Mouse (Mus musculus): ENCODE results near the gene Mpv17l2. TPM values are rescaled to one million over a fixed set of nuclear protein-coding genes. Genes with fewer than 3 reads are reported as not detected.
A peak's percentile ranks its signal among the peaks of the same experiment; 100 is the strongest.

The Mpv17l2 gene
- polyA plus RNA-seq, 1 experiment from 2014 or later = 32.7 TPM

DNA sequence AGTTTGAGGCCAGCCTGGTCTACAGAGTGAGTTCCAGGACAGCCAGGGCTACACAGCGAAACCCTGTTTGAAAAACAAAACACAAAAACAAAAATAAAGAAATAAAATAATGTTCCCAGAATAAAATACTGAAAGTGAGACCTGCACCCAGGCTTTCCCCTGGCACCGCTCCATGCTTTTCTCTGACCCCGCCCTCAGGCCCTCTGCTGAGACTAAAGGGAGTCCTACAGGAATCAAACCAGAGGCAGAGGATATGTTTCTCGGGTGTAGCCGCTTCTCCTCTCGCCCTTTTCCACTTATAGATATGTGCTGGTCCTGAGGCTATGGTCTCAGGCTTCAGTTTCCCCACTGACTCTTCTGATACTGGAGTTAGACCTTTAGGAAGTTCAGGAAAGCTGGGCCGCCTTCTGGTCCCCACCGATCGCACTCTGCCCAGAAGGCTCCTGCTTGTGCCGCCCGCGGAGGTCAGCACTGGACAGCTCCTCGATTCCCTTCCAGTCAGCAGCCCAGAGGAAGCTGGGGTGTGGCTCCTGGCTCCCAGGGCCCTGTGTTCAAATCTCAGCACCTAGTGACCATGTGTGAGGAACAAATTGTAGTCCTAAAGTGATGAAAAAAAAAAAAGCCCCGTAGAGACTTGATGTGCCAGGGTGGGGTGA lies 34.8 kb downstream of the Mpv17l2 start:
- no peak overlapping the region for H3K9ac ChIP-seq

GRCm38 (mm10) chr8:70724216-70724615 lies 36.5 kb downstream of the Mpv17l2 start:
- Histone ChIP-seq H3K36me3 (no peaks in the 10 kb centered on the region), H3K27me3 (peaks cover 23% of the 10 kb centered on the region), H3K9ac (no peak overlapping the region), H3K4me2 (replicated peaks) (no peak overlapping the region), H3K9me3 (no peaks in the 10 kb centered on the region), H3K27ac (no peak overlapping the region), H3K4me3 (no peak overlapping the region), H3K4me1 (no peaks in the 10 kb centered on the region)
- WGBS = 76% methylated on average over 12 of the region's 12 CpGs
- no peak for ATAC-seq (ENCODE audit: insufficient number of reproducible peaks, insufficient read depth, low FRiP score, low TSS enrichment)

More for the DNA sequence above, 34.8 kb downstream of the Mpv17l2 start:
- no peak overlapping the region for H3K27ac ChIP-seq
- H3K4me2 ChIP-seq (replicated peaks) = no peak overlapping the region
- H3K36me3 ChIP-seq = no peaks in the 10 kb centered on the region
- ATAC-seq (ENCODE audit: insufficient number of reproducible peaks, insufficient read depth, low FRiP score, low TSS enrichment) = no peak
- 25% methylated on average over 14 of the region's 14 CpGs for WGBS
- H3K9me3 ChIP-seq = no peaks in the 10 kb centered on the region
- H3K4me1 ChIP-seq = 0 out of 2 replicates have a peak, but pooled peaks cover 6% of the 10 kb centered on the region
- H3K27me3 ChIP-seq = peaks cover 39% of the 10 kb centered on the region
- no peak overlapping the region for H3K4me3 ChIP-seq

- H3K4me2 ChIP-seq (replicated peaks) = no peak within 1 kb of the TSS
- no peaks in the 10 kb centered on the region for H3K9me3 ChIP-seq
- H3K27ac ChIP-seq = no peak within 1 kb of the TSS
- peaks cover 18% of the 10 kb centered on the region for H3K27me3 ChIP-seq
- H3K9ac ChIP-seq = no peak within 1 kb of the TSS
- H3K36me3 ChIP-seq = no peaks in the 10 kb centered on the region
- H3K4me1 ChIP-seq = no peaks in the 10 kb centered on the region
- no peak for ATAC-seq (ENCODE audit: insufficient number of reproducible peaks, insufficient read depth, low FRiP score, low TSS enrichment)
- WGBS = 57% methylated on average over 7 of the region's 7 CpGs
- no peak within 1 kb of the TSS for H3K4me3 ChIP-seq
Measured at GRCm38 (mm10) chr8:70723486-70724210, 37.1 kb downstream of the Mpv17l2 start, which contains the start of gene Pde4c. Gene Pde4c (plus strand): TSS chr8:70723720.

DNA sequence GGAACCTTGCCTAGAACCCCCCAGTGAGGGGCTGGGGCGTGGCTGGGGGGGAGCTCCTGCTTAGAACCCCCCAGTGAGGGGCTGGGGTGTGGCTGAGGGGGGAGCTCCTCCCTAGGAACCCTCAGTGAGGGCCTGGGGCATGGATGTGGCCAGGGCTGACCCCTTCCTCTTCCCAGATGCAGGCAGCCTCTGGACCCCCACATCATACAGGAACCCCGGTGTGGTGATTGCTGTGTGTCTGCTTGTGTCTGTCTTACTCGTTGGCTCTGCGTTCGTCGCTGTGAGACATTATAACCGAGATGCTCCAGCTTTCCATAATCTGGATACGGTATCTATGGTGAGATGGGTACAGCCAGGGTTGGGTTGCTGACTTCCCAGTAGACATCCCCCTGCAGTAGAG lies 39.1 kb downstream of the Mpv17l2 start:
- 86% methylated on average over 8 of the region's 8 CpGs for WGBS
- no peak overlapping the region for H3K4me3 ChIP-seq
- no peaks in the 10 kb centered on the region for H3K36me3 ChIP-seq
- H3K9ac ChIP-seq = no peak overlapping the region
- H3K27ac ChIP-seq = no peak overlapping the region
- peaks cover 4% of the 10 kb centered on the region; the same call in 1 of the 2 replicates for H3K27me3 ChIP-seq
- no peaks in the 10 kb centered on the region for H3K9me3 ChIP-seq
- no peak for ATAC-seq (ENCODE audit: insufficient number of reproducible peaks, insufficient read depth, low FRiP score, low TSS enrichment)
- H3K4me1 ChIP-seq = no peaks in the 10 kb centered on the region
- no peak overlapping the region for H3K4me2 ChIP-seq (replicated peaks)

GRCm38 (mm10) chr8:70720739-70721138 lies 40.0 kb downstream of the Mpv17l2 start:
- ATAC-seq (ENCODE audit: insufficient number of reproducible peaks, insufficient read depth, low FRiP score, low TSS enrichment) = 0 out of 2 replicates have a peak, but pooled peaks have one; percentile 8
- Histone ChIP-seq H3K4me1 (no peaks in the 10 kb centered on the region), H3K4me2 (replicated peaks) (no peak overlapping the region), H3K27ac (no peak overlapping the region), H3K9me3 (no peaks in the 10 kb centered on the region), H3K9ac (no peak overlapping the region), H3K36me3 (no peaks in the 10 kb centered on the region), H3K4me3 (no peak overlapping the region), H3K27me3 (peaks cover 3% of the 10 kb centered on the region; the same call in 1 of the 2 replicates)
- 3% methylated on average over 3 of the region's 3 CpGs for WGBS

DNA sequence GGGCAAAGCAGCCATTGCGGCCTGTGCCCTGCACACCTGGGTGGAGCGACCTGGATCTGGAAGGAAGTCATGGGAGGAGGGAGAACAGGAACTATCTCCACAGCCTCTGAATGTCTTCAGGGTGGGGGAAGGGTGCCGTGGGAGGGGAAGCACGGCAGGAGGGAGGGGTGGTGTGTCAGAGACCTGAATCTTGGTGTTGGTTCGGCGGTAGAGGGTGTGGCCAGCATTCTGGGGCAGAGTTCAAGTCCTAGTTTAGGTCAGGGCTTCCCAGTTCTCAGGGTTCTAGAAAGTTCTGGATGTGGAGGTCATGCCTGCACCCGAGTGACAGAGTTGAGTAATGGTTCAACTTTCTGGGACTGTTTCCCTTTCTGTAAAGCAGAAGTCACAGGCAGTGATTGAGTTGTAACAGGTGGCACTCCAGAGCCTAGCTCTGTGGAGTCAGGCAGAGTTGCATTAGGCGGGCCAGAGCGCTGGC lies 40.9 kb downstream of the Mpv17l2 start:
- H3K9me3 ChIP-seq = no peaks in the 10 kb centered on the region
- H3K36me3 ChIP-seq = no peaks in the 10 kb centered on the region
- 64% methylated on average over 9 of the region's 9 CpGs for WGBS
- H3K27ac ChIP-seq = no peak overlapping the region
- no peak overlapping the region for H3K4me2 ChIP-seq (replicated peaks)
- no peak for ATAC-seq (ENCODE audit: insufficient number of reproducible peaks, insufficient read depth, low FRiP score, low TSS enrichment)
- H3K27me3 ChIP-seq = peaks cover 3% of the 10 kb centered on the region; the same call in 1 of the 2 replicates
- no peaks in the 10 kb centered on the region for H3K4me1 ChIP-seq
- H3K9ac ChIP-seq = no peak overlapping the region
- no peak overlapping the region for H3K4me3 ChIP-seq

DNA sequence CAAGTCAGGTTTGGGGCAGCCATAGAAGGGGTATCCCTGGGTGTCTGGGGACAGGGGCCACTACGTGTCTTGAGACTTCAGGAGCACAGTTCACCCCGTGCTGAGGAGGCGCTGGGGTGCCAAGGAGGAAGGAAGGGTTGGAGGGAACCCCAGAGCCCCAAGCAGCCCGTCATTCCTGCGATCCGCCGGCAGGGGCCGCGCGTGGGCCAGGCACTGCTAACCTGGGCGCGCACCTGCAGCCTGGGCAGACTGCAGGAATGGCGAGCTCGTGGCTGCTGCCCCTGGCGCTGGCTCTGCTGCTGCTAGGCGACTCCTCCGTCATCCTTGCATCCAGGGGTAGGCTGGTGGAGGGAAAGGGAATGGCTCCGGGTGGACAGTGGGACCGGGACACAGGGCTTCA lies 42.4 kb downstream of the Mpv17l2 start, which contains the start of gene Gm3336:
Gm3336 (plus strand) TSS at position 247 of the 400 bp plus-strand sequence.
- H3K27me3 ChIP-seq = peaks cover 3% of the 10 kb centered on the region; the same call in 1 of the 2 replicates
- H3K4me2 ChIP-seq (replicated peaks) = no peak within 1 kb of the TSS
- H3K36me3 ChIP-seq = no peaks in the 10 kb centered on the region
- WGBS = 2% methylated on average over 19 of the region's 19 CpGs
- H3K9ac ChIP-seq = no peak within 1 kb of the TSS
- no peaks in the 10 kb centered on the region for H3K9me3 ChIP-seq
- no peaks in the 10 kb centered on the region for H3K4me1 ChIP-seq
- no peak within 1 kb of the TSS for H3K27ac ChIP-seq
- ATAC-seq (ENCODE audit: insufficient number of reproducible peaks, insufficient read depth, low FRiP score, low TSS enrichment) = no peak
- no peak within 1 kb of the TSS for H3K4me3 ChIP-seq

DNA sequence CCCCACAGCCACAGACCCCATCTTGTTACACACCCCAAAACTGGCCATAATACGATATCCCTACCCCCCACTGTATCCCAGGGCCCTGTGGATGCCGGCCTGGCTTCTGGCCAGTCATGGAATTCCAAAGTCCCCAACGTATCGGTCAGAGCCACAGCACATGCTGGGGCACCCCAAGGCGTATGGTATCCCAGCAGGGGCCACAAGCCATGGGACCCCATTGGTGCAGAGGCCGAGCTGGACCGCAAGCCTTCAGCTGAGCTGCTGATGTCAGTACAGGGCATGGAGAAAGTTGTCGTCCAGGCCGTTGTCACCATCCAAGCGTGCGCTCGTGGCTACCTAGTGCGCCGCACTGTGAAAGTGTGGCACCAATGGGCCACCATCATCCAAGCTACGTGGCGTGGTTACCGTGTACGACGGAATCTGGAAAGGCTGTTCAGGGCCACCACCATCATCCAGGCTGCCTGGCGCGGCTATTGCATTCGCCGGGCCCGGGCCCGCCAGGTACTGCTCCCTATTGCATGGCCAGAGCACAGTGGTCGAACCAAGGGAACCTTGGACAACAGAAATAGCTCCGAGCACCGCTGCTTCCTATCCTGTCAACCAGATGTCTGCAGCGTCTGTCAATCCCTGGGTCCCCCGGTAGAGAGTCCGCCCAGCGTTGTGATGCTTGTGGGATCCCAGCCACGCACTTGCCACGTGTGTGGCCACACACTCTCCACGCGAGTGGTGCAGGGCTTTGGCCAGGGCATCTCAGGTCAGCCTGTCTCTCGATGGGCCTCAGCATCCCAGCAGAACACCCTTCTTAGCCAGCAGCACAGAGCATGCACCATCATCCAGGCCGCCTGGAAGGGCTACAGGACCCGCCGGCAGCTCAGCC lies 44.0 kb downstream of the Mpv17l2 start:
- H3K9me3 ChIP-seq = no peaks in the 10 kb centered on the region
- ATAC-seq (ENCODE audit: insufficient number of reproducible peaks, insufficient read depth, low FRiP score, low TSS enrichment) = no peak
- H3K4me2 ChIP-seq (replicated peaks) = no peak overlapping the region
- H3K9ac ChIP-seq = no peak overlapping the region
- no peak overlapping the region for H3K4me3 ChIP-seq
- no peaks in the 10 kb centered on the region for H3K36me3 ChIP-seq
- WGBS = 86% methylated on average over 40 of the region's 40 CpGs
- H3K27me3 ChIP-seq = peaks cover 3% of the 10 kb centered on the region; the same call in 1 of the 2 replicates
- H3K4me1 ChIP-seq = no peaks in the 10 kb centered on the region
- no peak overlapping the region for H3K27ac ChIP-seq

GRCm38 (mm10) chr8:70715086-70715485 lies 45.7 kb downstream of the Mpv17l2 start:
- H3K9ac ChIP-seq = no peak overlapping the region
- ATAC-seq (ENCODE audit: insufficient number of reproducible peaks, insufficient read depth, low FRiP score, low TSS enrichment) = no peak
- no peaks in the 10 kb centered on the region for H3K36me3 ChIP-seq
- H3K4me3 ChIP-seq = no peak overlapping the region
- H3K4me1 ChIP-seq = no peaks in the 10 kb centered on the region
- 63% methylated on average over 2 of the region's 2 CpGs for WGBS
- H3K27ac ChIP-seq = no peak overlapping the region
- H3K27me3 ChIP-seq = peaks cover 3% of the 10 kb centered on the region; the same call in 1 of the 2 replicates
- H3K9me3 ChIP-seq = no peaks in the 10 kb centered on the region
- H3K4me2 ChIP-seq (replicated peaks) = no peak overlapping the region

GRCm38 (mm10) chr8:70713991-70714390 lies 46.8 kb downstream of the Mpv17l2 start:
- Histone ChIP-seq H3K4me2 (replicated peaks) (no peak overlapping the region), H3K4me3 (no peak overlapping the region), H3K4me1 (no peaks in the 10 kb centered on the region), H3K9me3 (no peaks in the 10 kb centered on the region), H3K9ac (no peak overlapping the region), H3K36me3 (no peaks in the 10 kb centered on the region), H3K27ac (no peak overlapping the region), H3K27me3 (peaks cover 3% of the 10 kb centered on the region; the same call in 1 of the 2 replicates)
- ATAC-seq (ENCODE audit: insufficient number of reproducible peaks, insufficient read depth, low FRiP score, low TSS enrichment) = no peak
- WGBS = 71% methylated on average over 7 of the region's 7 CpGs

DNA sequence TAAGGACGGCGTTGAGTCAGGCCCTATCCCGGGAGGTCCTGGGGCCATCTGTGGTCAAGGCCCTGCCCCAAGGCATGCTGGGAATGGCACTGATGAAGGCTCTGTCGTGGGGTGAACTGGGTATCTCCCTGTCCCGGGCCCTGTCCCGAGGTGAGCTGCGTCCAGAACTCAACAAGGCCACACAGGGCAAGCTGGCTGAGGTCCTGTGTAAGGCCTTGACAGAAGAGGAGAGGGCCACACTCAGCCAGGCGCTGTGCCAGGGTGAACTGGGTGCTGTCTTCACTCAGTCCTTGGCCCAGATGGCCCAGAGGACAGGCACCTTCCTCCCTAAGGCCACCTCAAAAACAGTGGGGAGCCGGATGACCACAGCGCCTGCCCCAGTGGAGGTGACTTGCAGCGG lies 49.7 kb downstream of the Mpv17l2 start:
- Histone ChIP-seq H3K36me3 (no peaks in the 10 kb centered on the region), H3K4me2 (replicated peaks) (no peak overlapping the region), H3K4me1 (no peaks in the 10 kb centered on the region), H3K9ac (no peak overlapping the region), H3K4me3 (no peak overlapping the region), H3K27ac (no peak overlapping the region), H3K27me3 (no peaks in the 10 kb centered on the region), H3K9me3 (no peaks in the 10 kb centered on the region)
- ATAC-seq (ENCODE audit: insufficient number of reproducible peaks, insufficient read depth, low FRiP score, low TSS enrichment) = no peak
- 75% methylated on average over 11 of the region's 11 CpGs for WGBS
